Mouse (Mus musculus) heart, postnatal 0 days (tissue): ENCODE data around the gene Ubxn11. TPM values are rescaled to one million over a fixed set of nuclear protein-coding genes. Genes with fewer than 3 reads are reported as not detected.
A peak's percentile ranks its signal among the peaks of the same experiment; 100 is the strongest.

Experiments used
- ATAC-seq: fragments of 200-750 bp; cut with Nextera tagmentation; 2 replicates; pipeline ENCODE4 v1.8.0; 2017; ENCODE audit warnings: low read depth, moderate number of reproducible peaks, moderate library complexity; ENCODE audit not compliant: insufficient read depth
- DNase-seq: peaks from one replicate; pipeline ENCODE4 v3.0.0-alpha.2; 2016; ENCODE audit warnings: low spot score
- H3K27ac ChIP-seq: fragments of 300-500 bp; sonication (generic); 2 replicates; pipeline ENCODE4 v1.5.1; 2014; ENCODE audit warnings: low read depth, mild to moderate bottlenecking
- H3K27me3 ChIP-seq: fragments of 300-500 bp; sonication (generic); 2 replicates; pipeline ENCODE4 v1.6.1; 2014; ENCODE audit warnings: low read length, mixed read lengths; ENCODE audit not compliant: control insufficient read depth, insufficient read depth
- H3K36me3 ChIP-seq: fragments of 300-500 bp; sonication (generic); replicated peaks from 2 replicates; pipeline ENCODE4 v1.6.1; 2014; ENCODE audit warnings: low read length, mixed read lengths; ENCODE audit not compliant: control insufficient read depth, insufficient read depth
- H3K4me1 ChIP-seq: fragments of 300-500 bp; sonication (generic); 2 replicates; pipeline ENCODE4 v1.6.1; 2014; ENCODE audit warnings: antibody characterized with exemption; ENCODE audit not compliant: control insufficient read depth, insufficient read depth
- H3K4me2 ChIP-seq: fragments of 300-500 bp; sonication (generic); 2 replicates; pipeline ENCODE4 v1.6.1; 2014; ENCODE audit warnings: low read depth, mild to moderate bottlenecking, low read length, moderate library complexity
- H3K4me3 ChIP-seq: fragments of 300-500 bp; sonication (generic); 2 replicates; pipeline ENCODE4 v1.5.1; 2014; ENCODE audit warnings: low read depth, low read length
- H3K9ac ChIP-seq: fragments of 300-500 bp; sonication (generic); replicated peaks from 2 replicates; pipeline ENCODE4 v1.6.1; 2014; ENCODE audit warnings: low read depth, low read length, mixed read lengths
- H3K9me3 ChIP-seq: fragments of 300-500 bp; sonication (generic); replicated peaks from 2 replicates; pipeline ENCODE4 v1.6.1; 2016; ENCODE audit warnings: low read length; ENCODE audit not compliant: control insufficient read depth
- CTCF ChIP-seq: IDR thresholded peaks from 2 replicates; pipeline ENCODE4 v1.5.1; 2016; ENCODE audit warnings: antibody characterized with exemption, control low read depth, low read depth
- EP300 ChIP-seq: IDR thresholded peaks from 2 replicates; pipeline ENCODE4 v1.6.1; 2016; ENCODE audit warnings: antibody characterized with exemption, low read depth
- WGBS: fragments of 180-500 bp; shearing (Covaris S2); extraction: QIAGEN DNeasy Blood & Tissue Kit; methylation state at CpG from one replicate; pipeline ENCODE4 v1.1.7; 2014; 5-methylcytosine and 5-hydroxymethylcytosine counted together
- polyA plus RNA-seq: library from polyadenylated mRNA; unstranded; fragments of >200 nt; fragmentation: Nextera tagmentation; extraction: Ambion mirVana; gene quantifications from 2 replicates; pipeline ENCODE4 v1.2.1, GENCODE M21; 2015
- total RNA-seq: library from RNA; depleted of rRNA; stranded (reverse); fragments of >200 nt; gene quantifications from 2 replicates; pipeline ENCODE4 v1.2.3, GENCODE M21; 2014; ENCODE audit warnings: low replicate concordance

The Ubxn11 gene
- total and polyA plus RNA-seq, 2 experiments from 2014 or later: 1.2 TPM; not detected in 1

DNA sequence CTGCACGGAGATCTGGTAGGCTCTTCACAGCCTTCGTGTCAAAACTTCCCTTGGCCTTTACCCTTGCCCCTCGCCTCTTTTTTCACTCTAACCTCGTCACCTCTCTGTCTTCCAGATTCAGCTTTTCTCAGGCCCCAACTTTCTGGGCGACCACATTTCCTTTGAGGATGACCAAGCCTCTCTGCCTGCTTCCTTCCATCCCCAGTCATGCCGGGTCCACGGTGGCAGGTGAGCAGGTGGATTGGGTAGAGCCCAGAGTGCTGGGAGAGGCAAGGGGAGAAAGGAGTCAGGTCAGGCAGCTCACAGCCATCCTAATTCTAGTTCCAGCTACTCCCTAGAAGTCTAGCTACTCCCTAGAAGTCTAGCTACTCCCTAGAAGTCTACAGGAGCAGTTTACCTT lies 19.9 kb upstream of the Ubxn11 start:
- no peak overlapping the region for H3K9ac ChIP-seq
- DNase-seq (no peak), ATAC-seq (no peak)
- H3K4me2 ChIP-seq: peak overlapping the region; percentile 63
- peaks cover 6% of the 10 kb centered on the region; the same call in 1 of the 2 replicates for H3K4me1 ChIP-seq
- no peaks in the 10 kb centered on the region for H3K36me3 ChIP-seq
- no peak overlapping the region for H3K4me3 ChIP-seq
- TF ChIP-seq CTCF: no peak
- no peak for TF ChIP-seq EP300
- H3K27ac ChIP-seq: no peak overlapping the region
- H3K9me3 ChIP-seq: no peaks in the 10 kb centered on the region
- H3K27me3 ChIP-seq: peaks cover 30% of the 10 kb centered on the region
- 18% methylated on average over 7 of the region's 7 CpGs for WGBS

DNA sequence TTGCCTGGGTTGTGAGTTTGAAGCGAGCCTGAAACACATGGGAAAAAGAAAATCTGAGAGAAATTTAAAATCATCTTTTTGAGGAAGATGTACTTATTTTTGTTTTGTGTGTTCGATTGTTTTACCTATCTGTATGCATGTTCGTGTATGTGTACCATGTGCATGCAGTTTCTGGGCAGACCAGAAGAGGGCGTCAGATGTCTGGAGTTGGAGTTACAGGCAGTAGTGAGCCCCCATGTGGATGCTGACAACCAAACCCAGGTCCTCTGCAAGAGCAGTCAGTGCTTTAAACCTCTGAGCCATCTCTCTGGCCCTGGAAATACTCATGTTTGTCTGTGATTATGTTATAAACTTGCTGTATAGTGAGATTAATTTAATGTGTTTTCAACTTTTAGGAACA lies 17.4 kb upstream of the Ubxn11 start:
- ATAC-seq (no peak), DNase-seq (no peak)
- Histone ChIP-seq H3K27ac (no peak overlapping the region), H3K4me2 (no peak overlapping the region), H3K4me1 (peaks cover 6% of the 10 kb centered on the region; the same call in 1 of the 2 replicates), H3K9me3 (no peaks in the 10 kb centered on the region), H3K9ac (no peak overlapping the region), H3K27me3 (peaks cover 30% of the 10 kb centered on the region), H3K36me3 (no peaks in the 10 kb centered on the region), H3K4me3 (no peak overlapping the region)
- 86% methylated on average over 4 of the region's 4 CpGs for WGBS
- TF ChIP-seq CTCF (no peak), EP300 (no peak)

GRCm38 (mm10) chr4:134087412-134087811 lies 15.0 kb upstream of the Ubxn11 start:
- Histone ChIP-seq H3K9ac (no peak overlapping the region), H3K27ac (no peak overlapping the region), H3K36me3 (no peaks in the 10 kb centered on the region), H3K27me3 (peaks cover 7% of the 10 kb centered on the region), H3K4me1 (no peaks in the 10 kb centered on the region), H3K9me3 (no peaks in the 10 kb centered on the region), H3K4me3 (no peak overlapping the region), H3K4me2 (no peak overlapping the region)
- WGBS: 29% methylated on average over 7 of the region's 7 CpGs
- DNase-seq: peak; percentile 68
- TF ChIP-seq CTCF (peak; percentile 82), EP300 (no peak)
- ATAC-seq: peak; percentile 76

DNA sequence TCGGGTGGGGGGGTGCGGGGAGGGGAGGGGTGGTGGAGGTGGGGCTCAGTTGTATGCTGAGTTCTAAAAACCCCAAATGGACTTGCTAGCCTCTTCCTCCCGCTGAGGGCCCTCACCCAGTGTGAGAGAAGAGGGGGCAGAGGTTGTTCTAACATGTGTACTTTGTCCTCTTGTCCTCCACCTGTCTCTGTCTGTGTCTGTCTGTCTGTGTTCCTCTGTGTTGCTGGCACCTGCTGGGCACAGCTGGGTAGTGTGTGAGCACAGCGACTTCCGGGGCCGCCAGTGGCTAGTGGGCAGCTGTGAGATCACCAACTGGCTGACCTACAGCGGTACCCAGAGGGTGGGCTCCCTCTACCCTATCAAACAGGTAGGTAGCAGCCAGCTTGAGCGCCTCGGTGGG lies 13.3 kb upstream of the Ubxn11 start:
- no peak for TF ChIP-seq CTCF
- no peak for TF ChIP-seq EP300
- no peak overlapping the region for H3K27ac ChIP-seq
- 81% methylated on average over 9 of the region's 9 CpGs for WGBS
- H3K4me1 ChIP-seq: no peaks in the 10 kb centered on the region
- no peaks in the 10 kb centered on the region for H3K9me3 ChIP-seq
- ATAC-seq: no peak
- H3K36me3 ChIP-seq: no peaks in the 10 kb centered on the region
- no peak overlapping the region for H3K4me2 ChIP-seq
- no peak for DNase-seq
- H3K27me3 ChIP-seq: no peaks in the 10 kb centered on the region
- no peak overlapping the region for H3K9ac ChIP-seq
- H3K4me3 ChIP-seq: no peak overlapping the region

GRCm38 (mm10) chr4:134090521-134091224 lies 11.7 kb upstream of the Ubxn11 start:
- Histone ChIP-seq H3K4me1 (no peaks in the 10 kb centered on the region), H3K4me3 (no peak overlapping the region), H3K27me3 (no peaks in the 10 kb centered on the region), H3K9ac (no peak overlapping the region), H3K36me3 (no peaks in the 10 kb centered on the region), H3K27ac (no peak overlapping the region), H3K9me3 (no peaks in the 10 kb centered on the region), H3K4me2 (no peak overlapping the region)
- 55% methylated on average over 16 of the region's 16 CpGs for WGBS
- no peak for TF ChIP-seq CTCF
- no peak for TF ChIP-seq EP300
- ATAC-seq (no peak), DNase-seq (no peak)

- no peaks in the 10 kb centered on the region for H3K4me1 ChIP-seq
- no peaks in the 10 kb centered on the region for H3K9me3 ChIP-seq
- TF ChIP-seq CTCF (no peak), EP300 (no peak)
- no peaks in the 10 kb centered on the region for H3K36me3 ChIP-seq
- ATAC-seq: no peak
- no peak overlapping the region for H3K9ac ChIP-seq
- no peak overlapping the region for H3K27ac ChIP-seq
- H3K27me3 ChIP-seq: no peaks in the 10 kb centered on the region
- DNase-seq: no peak
- no peak overlapping the region for H3K4me3 ChIP-seq
- H3K4me2 ChIP-seq: no peak overlapping the region
- 67% methylated on average over 5 of the region's 6 CpGs for WGBS
Observed at GRCm38 (mm10) chr4:134091225-134091529, 11.2 kb upstream of the Ubxn11 start.
